Mouse (Mus musculus): ENCODE measurements at regions not wholly inside any gene's neighbourhood (a gene's known extent, or its start where the extent isn't known, plus 50 kb on each side); places are given as distances from the start of the nearest gene placed in this dataset.
"Not testable (repeated sequence)": the region's sequence is repeated elsewhere in the genome, so short reads cannot be mapped to it uniquely, and the experiment has no call there.

DNA sequence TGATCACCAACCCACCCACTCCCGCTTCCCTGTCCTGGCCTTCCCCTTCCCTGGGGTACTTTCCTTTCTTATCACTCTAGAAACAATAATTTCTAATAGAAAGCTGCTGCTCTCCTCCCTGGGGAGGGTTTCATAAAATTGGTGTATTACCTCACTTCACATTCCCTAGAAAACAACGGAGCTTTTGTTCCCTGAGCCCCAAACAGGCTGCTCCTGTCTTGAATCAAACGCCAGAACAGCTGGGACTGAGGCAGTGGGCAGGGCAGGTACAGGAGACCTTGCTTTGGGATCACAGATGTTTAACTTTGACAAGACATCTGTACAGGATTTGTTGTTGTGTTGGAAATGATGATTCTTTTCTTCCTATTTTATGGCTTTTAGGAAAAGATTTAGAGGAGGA, 192.8 kb upstream of the Col8a1 start:
- Histone ChIP-seq H3K9me3 (ENCODE audit: low read depth, low read length) (no peaks in the 10 kb centered on the region), H3K27ac (ENCODE audit: low read depth) (no peak overlapping the region), H3K4me1 (ENCODE audit: insufficient read depth) (no peaks in the 10 kb centered on the region), H3K27me3 (ENCODE audit: insufficient read depth, low read length) (no peaks in the 10 kb centered on the region), H3K9ac (no peak overlapping the region), H3K4me3 (ENCODE audit: low read depth, low read length) (no peak overlapping the region), H3K36me3 (ENCODE audit: insufficient read depth) (no peaks in the 10 kb centered on the region), H3K4me2 (no peak overlapping the region)
- DNase-seq (no peak), ATAC-seq (ENCODE audit: insufficient read depth) (no peak)
- WGBS, result 41% methylated on average over 3 of the region's 3 CpGs
- no peak for TF ChIP-seq CTCF (IDR thresholded peaks at IDR 0.05; ENCODE audit: low read depth)

DNA sequence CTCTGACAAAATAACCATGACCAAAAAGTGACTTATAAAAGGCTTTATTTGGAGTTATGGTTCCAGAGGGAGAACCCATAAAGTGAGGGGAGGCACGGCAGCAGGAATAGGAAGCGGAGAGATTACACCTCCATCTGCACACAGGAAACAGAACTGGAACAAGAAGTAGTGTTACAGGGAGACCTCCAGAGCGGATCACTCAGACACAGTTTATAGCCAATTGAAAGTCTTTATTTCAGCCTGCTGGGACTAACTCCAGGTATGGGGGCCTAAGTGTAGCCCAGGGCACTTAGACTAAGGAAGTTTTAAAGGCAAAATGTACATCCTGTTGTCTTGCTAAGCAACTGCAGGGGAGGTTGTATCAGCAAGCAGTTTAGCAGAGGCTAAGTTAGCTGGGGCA, 195.1 kb upstream of the Col8a1 start:
- ATAC-seq (ENCODE audit: insufficient read depth), result no peak
- no peaks in the 10 kb centered on the region for H3K36me3 ChIP-seq (ENCODE audit: insufficient read depth)
- no peak for TF ChIP-seq CTCF (IDR thresholded peaks at IDR 0.05; ENCODE audit: low read depth)
- H3K4me2 ChIP-seq, result no peak overlapping the region
- no peaks in the 10 kb centered on the region for H3K27me3 ChIP-seq (ENCODE audit: insufficient read depth, low read length)
- DNase-seq, result no peak
- H3K9me3 ChIP-seq (ENCODE audit: low read depth, low read length), result no peaks in the 10 kb centered on the region
- WGBS, result 72% methylated on average over 3 of the region's 3 CpGs
- no peak overlapping the region for H3K27ac ChIP-seq (ENCODE audit: low read depth)
- H3K9ac ChIP-seq, result no peak overlapping the region
- H3K4me1 ChIP-seq (ENCODE audit: insufficient read depth), result no peaks in the 10 kb centered on the region
- H3K4me3 ChIP-seq (ENCODE audit: low read depth, low read length), result no peak overlapping the region

GRCm38 (mm10) chr16:57970956-57971355, 216.4 kb upstream of the Col8a1 start:
- no peak overlapping the region for H3K4me2 ChIP-seq
- H3K4me3 ChIP-seq (ENCODE audit: low read depth, low read length), result no peak overlapping the region
- no peaks in the 10 kb centered on the region for H3K4me1 ChIP-seq (ENCODE audit: insufficient read depth)
- H3K27me3 ChIP-seq (ENCODE audit: insufficient read depth, low read length), result no peaks in the 10 kb centered on the region
- WGBS, result 27% methylated on average over 1 of the region's 1 CpGs
- no peak for ATAC-seq (ENCODE audit: insufficient read depth)
- no peak for TF ChIP-seq CTCF (IDR thresholded peaks at IDR 0.05; ENCODE audit: low read depth)
- H3K9ac ChIP-seq, result no peak overlapping the region
- no peaks in the 10 kb centered on the region for H3K36me3 ChIP-seq (ENCODE audit: insufficient read depth)
- no peak overlapping the region for H3K27ac ChIP-seq (ENCODE audit: low read depth)
- H3K9me3 ChIP-seq (ENCODE audit: low read depth, low read length), result no peaks in the 10 kb centered on the region
- no peak for DNase-seq

- no peak for TF ChIP-seq CTCF (IDR thresholded peaks at IDR 0.05; ENCODE audit: low read depth)
- no peak overlapping the region for H3K4me3 ChIP-seq (ENCODE audit: low read depth, low read length)
- no peak overlapping the region for H3K4me2 ChIP-seq
- H3K4me1 ChIP-seq (ENCODE audit: insufficient read depth), result no peaks in the 10 kb centered on the region
- ATAC-seq (ENCODE audit: insufficient read depth), result no peak
- H3K36me3 ChIP-seq (ENCODE audit: insufficient read depth), result no peaks in the 10 kb centered on the region
- DNase-seq, result no peak
- 72% methylated on average over 5 of the region's 5 CpGs for WGBS
- no peaks in the 10 kb centered on the region for H3K27me3 ChIP-seq (ENCODE audit: insufficient read depth, low read length)
- H3K9me3 ChIP-seq (ENCODE audit: low read depth, low read length), result no peaks in the 10 kb centered on the region
- H3K9ac ChIP-seq, result no peak overlapping the region
- H3K27ac ChIP-seq (ENCODE audit: low read depth), result no peak overlapping the region
Measured at GRCm38 (mm10) chr16:57984111-57984510, 229.6 kb upstream of the Col8a1 start.

GRCm38 (mm10) chr16:58005740-58006139, 251.2 kb upstream of the Col8a1 start:
- no peaks in the 10 kb centered on the region for H3K27me3 ChIP-seq (ENCODE audit: insufficient read depth, low read length)
- no peak for TF ChIP-seq CTCF (IDR thresholded peaks at IDR 0.05; ENCODE audit: low read depth)
- no peak overlapping the region for H3K9ac ChIP-seq
- no peaks in the 10 kb centered on the region for H3K36me3 ChIP-seq (ENCODE audit: insufficient read depth)
- no peak overlapping the region for H3K27ac ChIP-seq (ENCODE audit: low read depth)
- H3K4me2 ChIP-seq, result no peak overlapping the region
- no peaks in the 10 kb centered on the region for H3K4me1 ChIP-seq (ENCODE audit: insufficient read depth)
- ATAC-seq (ENCODE audit: insufficient read depth) (no peak), DNase-seq (no peak)
- H3K4me3 ChIP-seq (ENCODE audit: low read depth, low read length), result no peak overlapping the region
- 40% methylated on average over 3 of the region's 3 CpGs for WGBS
- no peaks in the 10 kb centered on the region for H3K9me3 ChIP-seq (ENCODE audit: low read depth, low read length)

DNA sequence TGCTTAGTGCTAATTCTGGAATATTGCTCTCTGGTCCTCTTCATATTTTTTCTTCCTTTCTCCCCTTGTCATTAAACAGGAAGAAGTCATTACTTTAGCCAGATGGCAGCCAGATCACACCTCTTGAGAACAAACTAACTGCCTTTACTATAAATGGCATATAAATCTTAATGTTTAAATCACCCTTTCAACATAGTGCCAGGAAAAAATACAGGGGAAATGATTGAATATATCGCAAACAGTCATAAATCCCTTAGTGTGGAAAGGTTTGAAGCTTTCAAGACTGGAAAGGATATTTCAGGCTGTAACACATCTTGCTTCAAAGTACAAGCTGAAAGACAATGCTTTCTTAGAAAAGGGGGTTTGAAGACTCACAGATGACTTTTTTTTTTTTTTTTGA, 259.0 kb upstream of the Col8a1 start:
- no peak overlapping the region for H3K27ac ChIP-seq (ENCODE audit: low read depth)
- H3K36me3 ChIP-seq (ENCODE audit: insufficient read depth), result no peaks in the 10 kb centered on the region
- no peak overlapping the region for H3K4me2 ChIP-seq
- no peak for ATAC-seq (ENCODE audit: insufficient read depth)
- H3K9ac ChIP-seq, result no peak overlapping the region
- no peak overlapping the region for H3K4me3 ChIP-seq (ENCODE audit: low read depth, low read length)
- DNase-seq, result peak; percentile 2
- no peaks in the 10 kb centered on the region for H3K4me1 ChIP-seq (ENCODE audit: insufficient read depth)
- H3K9me3 ChIP-seq (ENCODE audit: low read depth, low read length), result no peaks in the 10 kb centered on the region
- WGBS, result 39% methylated on average over 1 of the region's 1 CpGs
- no peak for TF ChIP-seq CTCF (IDR thresholded peaks at IDR 0.05; ENCODE audit: low read depth)
- H3K27me3 ChIP-seq (ENCODE audit: insufficient read depth, low read length), result no peaks in the 10 kb centered on the region

DNA sequence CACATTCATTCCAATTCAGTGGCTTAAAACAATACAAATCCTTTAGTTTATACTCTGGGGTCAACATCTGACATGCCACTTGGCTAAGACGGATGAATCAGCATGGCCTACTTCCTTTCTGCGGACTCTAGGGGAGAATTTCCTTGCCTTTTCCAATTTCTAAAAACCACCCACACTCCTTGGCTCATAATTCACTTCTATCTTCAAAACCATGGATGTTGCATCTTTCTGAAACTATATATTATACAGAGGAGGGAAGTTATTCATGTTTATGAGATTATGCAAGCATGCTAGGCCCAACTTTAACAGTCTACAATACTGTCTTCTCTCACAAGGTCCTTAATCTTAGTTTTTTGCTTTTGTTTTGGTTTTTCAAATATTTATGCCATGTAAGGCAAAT, 273.0 kb upstream of the Col8a1 start:
- Histone ChIP-seq H3K4me3 (ENCODE audit: low read depth, low read length) (no peak overlapping the region), H3K9ac (no peak overlapping the region), H3K9me3 (ENCODE audit: low read depth, low read length) (no peaks in the 10 kb centered on the region), H3K36me3 (ENCODE audit: insufficient read depth) (no peaks in the 10 kb centered on the region), H3K4me1 (ENCODE audit: insufficient read depth) (no peaks in the 10 kb centered on the region), H3K27ac (ENCODE audit: low read depth) (no peak overlapping the region), H3K27me3 (ENCODE audit: insufficient read depth, low read length) (no peaks in the 10 kb centered on the region), H3K4me2 (no peak overlapping the region)
- ATAC-seq (ENCODE audit: insufficient read depth) (no peak), DNase-seq (no peak)
- WGBS, result 69% methylated on average over 2 of the region's 2 CpGs
- TF ChIP-seq CTCF (IDR thresholded peaks at IDR 0.05; ENCODE audit: low read depth), result no peak

DNA sequence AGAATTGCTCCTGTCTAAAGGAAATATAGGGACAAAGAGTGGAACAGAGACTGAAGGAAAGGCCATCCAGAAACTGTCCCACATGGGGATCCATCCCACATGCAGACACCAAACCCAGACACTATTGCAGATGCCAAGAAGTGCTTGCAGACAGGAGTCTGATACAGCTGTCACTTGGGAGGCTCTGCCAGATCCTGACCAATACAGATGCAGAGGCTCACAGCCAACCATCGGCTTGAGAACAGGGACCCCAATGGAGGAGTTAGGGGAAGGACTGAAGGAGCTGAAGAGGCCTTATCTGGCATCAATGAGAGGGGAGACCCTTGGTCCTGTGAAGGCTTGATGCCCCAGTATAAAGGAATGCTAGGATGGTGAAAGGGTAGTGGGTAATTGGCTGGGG, 274.0 kb upstream of the Col8a1 start:
- not testable (repeated sequence) for H3K4me3 ChIP-seq (ENCODE audit: low read depth, low read length); H3K9me3 ChIP-seq (ENCODE audit: low read depth, low read length); H3K4me2 ChIP-seq; H3K4me1 ChIP-seq (ENCODE audit: insufficient read depth); H3K27ac ChIP-seq (ENCODE audit: low read depth); H3K9ac ChIP-seq; H3K36me3 ChIP-seq (ENCODE audit: insufficient read depth); H3K27me3 ChIP-seq (ENCODE audit: insufficient read depth, low read length)
- WGBS, result 66% methylated on average over 1 of the region's 1 CpGs
- DNase-seq (peak; percentile 28), ATAC-seq (ENCODE audit: insufficient read depth) (0 out of 2 replicates have a peak, but pooled peaks have one; percentile 28)

All from lung, embryonic 14.5 days (tissue).